Mouse (Mus musculus) hematopoietic stem cell, adult 5-6 weeks (primary cell): ENCODE data around the gene Apbb1. TPM values are rescaled to one million over a fixed set of nuclear protein-coding genes. Genes with fewer than 3 reads are reported as not detected.
A peak's percentile ranks its signal among the peaks of the same experiment; 100 is the strongest.

Experiments used
- ATAC-seq, 2 experiments: fragments of 125-278 bp in 1 of 2; replicated peaks in 1 of 2; 2 replicates each; pipeline ENCODE4 v1.8.0; 2016 to 2017; ENCODE audit warnings: inconsistent platforms in 2 of 2, mild to moderate bottlenecking in 2 of 2, moderate number of reproducible peaks in 2 of 2, low read depth in 1 of 2, moderate TSS enrichment in 1 of 2; ENCODE audit not compliant: low FRiP score in 2 of 2, poor library complexity in 2 of 2, severe bottlenecking in 2 of 2, insufficient read depth in 1 of 2, low TSS enrichment in 1 of 2
- total RNA-seq: library from RNA; stranded (forward); fragments of 172-1452, 232-1000 nt; gene quantifications from 2 replicates; pipeline ENCODE4 v1.2.3, GENCODE M21; 2017

Gene Apbb1
- total RNA-seq, 1 experiment from 2014 or later = 9.5 TPM

- no peak for ATAC-seq
Observed at GRCm38 (mm10) chr7:105577377-105577871, 4.0 kb downstream of the Apbb1 start.

GRCm38 (mm10) chr7:105576166-105576748 lies 5.2 kb downstream of the Apbb1 start:
- no peak for ATAC-seq

- ATAC-seq = no peak
Observed at GRCm38 (mm10) chr7:105574537-105574936, 6.9 kb downstream of the Apbb1 start.

GRCm38 (mm10) chr7:105572949-105573348 lies 8.5 kb downstream of the Apbb1 start:
- no peak for ATAC-seq

- ATAC-seq = no peak
Observed at GRCm38 (mm10) chr7:105570756-105571155, 10.7 kb downstream of the Apbb1 start.

GRCm38 (mm10) chr7:105569512-105570496 lies 11.6 kb downstream of the Apbb1 start:
- ATAC-seq = no peak

GRCm38 (mm10) chr7:105568988-105569471 lies 12.4 kb downstream of the Apbb1 start:
- no peak for ATAC-seq

- ATAC-seq = no peak
Observed at GRCm38 (mm10) chr7:105568583-105568982, 12.9 kb downstream of the Apbb1 start.

GRCm38 (mm10) chr7:105565071-105565836 lies 16.2 kb downstream of the Apbb1 start:
- no peak for ATAC-seq

- ATAC-seq = no peak
Observed at GRCm38 (mm10) chr7:105563367-105563766, 18.1 kb downstream of the Apbb1 start.

GRCm38 (mm10) chr7:105562317-105562716 lies 19.1 kb downstream of the Apbb1 start:
- ATAC-seq = peak; percentile 54 to 61; a peak in 2 of 4 replicates

- no peak for ATAC-seq
Observed at GRCm38 (mm10) chr7:105559016-105559415, 22.4 kb downstream of the Apbb1 start.

GRCm38 (mm10) chr7:105557671-105558070 lies 23.8 kb downstream of the Apbb1 start:
- no peak for ATAC-seq

GRCm38 (mm10) chr7:105556406-105556805 lies 25.0 kb downstream of the Apbb1 start:
- no peak for ATAC-seq

GRCm38 (mm10) chr7:105555571-105555970 lies 25.9 kb downstream of the Apbb1 start:
- ATAC-seq = no peak

- peak; percentile 96 to 97 for ATAC-seq
Observed at GRCm38 (mm10) chr7:105554212-105554942, 27.1 kb downstream of the Apbb1 start, which contains the start of gene Smpd1. Smpd1 (plus strand) TSS chr7:105554360.
